Mouse (Mus musculus): ENCODE results near the gene Ccnjl.

Ccnjl gene

DNA sequence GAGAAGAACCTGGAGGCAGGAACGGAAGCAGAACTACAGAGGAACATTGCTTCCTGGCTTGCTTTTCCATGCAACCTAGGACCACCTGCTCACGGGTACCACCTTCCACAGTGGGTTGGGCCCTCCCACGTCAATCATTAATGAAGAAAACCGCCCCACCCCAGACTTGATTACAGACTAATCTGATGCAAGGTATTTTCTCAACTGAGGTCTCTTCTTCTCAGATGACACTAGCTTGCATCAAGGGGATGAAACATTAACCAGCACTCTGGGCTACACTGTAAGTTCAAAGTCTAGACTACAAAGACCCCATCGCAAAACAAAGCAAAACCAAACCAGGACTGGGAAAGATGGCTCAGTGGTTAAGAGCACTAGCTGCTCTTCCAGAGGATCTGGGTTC, 93.2 kb downstream of the Ccnjl start:
- no peak for DNase-seq (ENCODE audit: low read depth in 2 of 2, low spot score in 2 of 2)

DNA sequence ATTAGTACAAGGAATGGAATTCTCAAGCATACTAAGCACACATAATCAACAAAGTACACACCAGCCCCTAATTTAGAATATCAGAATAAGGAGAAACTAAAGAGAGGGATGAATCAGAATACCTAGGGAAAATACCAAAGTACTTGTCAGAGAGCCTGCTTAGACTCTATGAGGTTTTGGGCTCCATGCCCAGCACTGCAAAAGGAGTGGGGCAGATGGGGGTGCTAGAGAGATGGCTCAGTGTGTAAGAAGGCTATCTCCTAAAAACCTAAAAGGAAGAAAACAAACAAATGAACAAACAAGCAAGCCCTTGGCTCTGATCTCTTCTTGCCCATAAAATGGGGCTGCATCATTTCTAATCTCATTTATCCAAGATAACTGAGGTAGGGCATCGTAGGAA, 95.8 kb downstream of the Ccnjl start:
- no peak for DNase-seq (ENCODE audit: low read depth in 2 of 2, low spot score in 2 of 2)

DNA sequence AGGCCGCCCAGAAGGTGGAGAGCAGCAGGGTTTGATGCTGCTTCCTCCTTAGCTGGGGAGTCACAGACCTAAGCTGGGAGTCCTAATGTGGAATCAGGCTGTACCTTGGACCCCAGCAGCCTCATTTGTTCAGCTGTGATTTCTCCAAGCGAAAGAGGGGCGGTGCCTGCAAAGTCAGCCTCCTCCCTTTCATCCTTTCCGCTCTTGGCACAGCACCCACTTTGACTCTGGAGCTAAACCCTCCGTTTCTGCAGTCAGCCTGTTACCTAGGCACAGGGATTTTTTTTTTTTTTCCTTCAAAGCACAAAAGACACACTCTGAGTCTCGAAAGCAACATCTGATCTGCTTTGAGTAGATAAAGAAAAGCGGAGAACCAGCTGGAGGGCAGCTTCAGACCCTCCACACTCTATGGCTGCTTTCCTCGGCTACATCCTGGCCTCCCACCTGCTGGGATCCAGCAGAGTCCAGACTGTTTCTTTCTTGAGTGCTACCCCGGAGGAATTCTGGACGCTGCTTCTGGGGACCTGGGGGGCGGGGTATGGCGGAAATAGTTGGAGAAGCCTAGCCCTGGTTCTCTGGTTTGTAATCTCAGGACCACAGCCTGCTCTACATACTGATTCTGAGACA, 97.8 kb downstream of the Ccnjl start:
- no peak for DNase-seq (ENCODE audit: low read depth in 2 of 2, low spot score in 2 of 2)

DNA sequence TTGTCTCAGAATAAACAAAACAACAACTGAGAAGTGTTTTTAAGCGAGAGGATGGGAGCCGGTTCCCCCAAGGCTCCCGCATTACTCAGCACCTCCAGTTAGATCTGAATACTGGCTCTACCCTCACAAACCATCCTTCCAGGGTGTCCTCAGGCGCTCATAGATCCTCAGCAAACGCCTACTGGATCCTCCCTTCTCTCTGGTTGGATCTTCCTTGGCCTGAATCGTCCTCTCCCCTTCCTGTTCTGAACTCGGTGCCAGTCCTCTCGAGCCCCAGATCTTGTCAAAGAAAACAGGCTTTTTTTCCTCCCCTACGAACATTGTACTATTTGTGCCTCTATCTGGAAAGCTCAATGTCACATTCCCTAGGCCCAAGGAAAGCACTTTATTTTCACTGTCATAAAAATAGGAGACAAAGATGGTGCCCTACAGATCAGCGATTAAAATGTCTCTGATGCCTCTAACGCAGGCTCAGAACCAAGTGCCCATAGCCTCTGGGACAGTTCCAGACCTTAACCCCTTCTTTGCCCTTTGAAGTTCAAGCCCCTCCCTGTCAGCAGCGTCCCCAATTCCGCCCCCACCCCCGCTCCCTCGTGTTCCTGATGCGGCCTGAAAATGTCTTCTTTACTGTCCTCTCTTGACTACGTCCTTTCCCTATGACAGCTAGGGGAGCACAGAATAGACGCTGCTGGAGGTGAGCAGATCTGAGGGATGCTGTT, 98.5 kb downstream of the Ccnjl start:
- no peak for DNase-seq (ENCODE audit: low read depth in 2 of 2, low spot score in 2 of 2)

DNA sequence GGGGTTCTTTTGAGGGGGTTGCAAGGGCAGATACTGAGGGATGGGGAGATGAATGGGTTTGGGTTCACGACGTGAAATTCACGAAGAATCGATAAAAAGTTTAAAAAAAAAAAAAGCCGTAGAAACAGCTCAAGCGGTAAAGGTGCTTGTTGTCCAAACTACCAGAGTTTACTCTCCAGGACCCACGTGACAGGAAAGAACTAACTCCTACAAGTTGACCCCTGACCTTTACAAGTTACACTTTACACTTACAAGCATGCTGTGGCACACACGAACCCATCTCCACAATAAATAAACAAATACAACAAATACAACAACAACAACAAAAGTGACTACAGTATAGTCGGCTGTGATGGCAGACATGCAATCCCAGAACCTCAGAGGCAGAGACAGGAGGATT, 103.1 kb downstream of the Ccnjl start:
- no peak for DNase-seq (ENCODE audit: low read depth in 2 of 2, low spot score in 2 of 2)

DNA sequence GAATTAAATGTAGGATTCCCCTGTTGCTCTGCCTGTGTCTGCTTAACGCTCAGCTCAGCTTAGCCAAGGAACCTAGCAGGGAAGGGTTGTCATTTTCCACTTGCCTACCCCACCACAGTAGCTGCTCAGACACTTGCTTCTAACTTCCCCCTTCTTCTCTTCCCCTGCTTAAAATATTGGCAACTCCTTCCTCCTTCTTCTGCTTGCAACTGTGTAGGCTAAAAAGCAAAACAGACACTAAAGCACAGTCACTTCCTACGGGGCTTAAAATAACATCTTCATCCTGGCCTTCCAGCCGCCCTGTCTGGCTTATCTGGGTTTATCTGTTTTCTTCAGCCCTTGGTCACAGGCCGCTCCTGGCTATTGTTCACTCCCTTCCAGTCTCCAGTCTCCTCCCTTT, 104.0 kb downstream of the Ccnjl start:
- DNase-seq (ENCODE audit: low read depth in 2 of 2, low spot score in 2 of 2), result no peak

DNA sequence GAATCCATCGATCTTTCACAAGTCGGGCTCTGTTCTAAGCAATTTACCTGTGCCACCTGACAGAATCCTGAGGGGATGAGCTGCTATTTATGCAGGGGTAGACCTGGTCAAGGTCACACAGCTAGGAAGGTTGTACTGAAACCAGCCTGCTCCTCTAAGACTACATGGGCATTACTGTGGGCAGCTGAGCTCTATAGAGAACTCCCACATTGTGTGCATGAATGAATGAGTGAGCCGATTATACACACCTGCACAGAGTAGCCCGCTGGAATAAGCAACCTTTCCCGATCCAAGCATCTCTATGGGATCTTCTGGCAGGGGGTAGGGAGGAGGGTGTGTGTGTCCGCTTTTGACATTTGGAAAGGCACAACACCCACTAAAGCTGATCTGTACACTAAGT, 104.6 kb downstream of the Ccnjl start:
- DNase-seq (ENCODE audit: low read depth in 2 of 2, low spot score in 2 of 2), result no peak

DNA sequence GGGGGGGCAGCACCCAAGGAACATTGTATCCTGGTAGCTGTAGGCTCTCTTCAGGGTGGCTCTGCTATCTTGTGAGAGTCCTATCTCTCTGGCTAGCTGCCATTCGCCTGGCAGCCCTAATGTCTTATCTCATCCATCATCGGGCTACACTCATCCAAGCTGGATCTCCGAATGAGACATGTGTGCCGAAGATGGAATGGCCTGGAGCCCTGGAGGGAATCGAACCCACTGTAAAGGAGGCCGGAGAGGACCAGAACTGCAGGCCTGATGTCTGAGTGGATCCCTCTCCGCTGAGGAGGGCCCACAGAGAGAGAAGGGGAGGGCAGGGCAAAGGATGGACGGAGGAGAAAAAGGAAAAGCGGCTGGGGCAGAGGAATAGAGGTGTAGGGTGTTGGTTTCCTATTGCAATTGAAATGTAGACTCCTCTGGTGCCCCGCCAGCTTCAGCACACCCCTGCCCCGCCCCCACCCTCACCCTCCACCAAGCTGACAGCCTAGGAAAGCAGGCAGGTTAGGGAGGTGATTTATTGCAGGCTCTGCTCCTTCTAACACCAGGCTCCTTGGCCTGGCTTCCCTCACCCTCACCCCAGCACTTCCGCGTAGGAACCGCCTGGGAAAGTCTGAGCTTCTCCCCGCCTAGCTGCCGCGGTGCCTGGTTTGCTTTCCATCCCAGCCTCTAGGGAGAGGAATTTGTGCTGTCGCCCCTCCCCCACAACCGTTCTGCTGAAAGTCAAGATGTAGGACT, 105.2 kb downstream of the Ccnjl start:
- DNase-seq (ENCODE audit: low read depth in 2 of 2, low spot score in 2 of 2), result no peak

All from CD8-positive naive resting alpha-beta T cell, adult 2 months (primary cell).